Mouse (Mus musculus) erythroblast, embryonic 14.5 days (primary cell): ENCODE data around the gene Tdg.

Source experiments
- GATA1 ChIP-seq: IDR thresholded peaks from 2 replicates; pipeline ENCODE4 v1.6.1; 2012; ENCODE audit warnings: low read length, inconsistent platforms, mixed read lengths
- TAL1 ChIP-seq: IDR thresholded peaks from 3 replicates; pipeline ENCODE4 v1.6.1; 2012; ENCODE audit warnings: low read length, inconsistent platforms, mixed read lengths

- TF ChIP-seq GATA1 (no peak), TAL1 (no peak)
Observed at GRCm38 (mm10) chr10:82681639-82682038, 52.0 kb downstream of the Tdg start.
